Mouse (Mus musculus): ENCODE measurements around the gene Gm4792. TPM values are rescaled to one million over a fixed set of nuclear protein-coding genes. Genes with fewer than 3 reads are reported as not detected.

The Gm4792 gene
- polyA plus RNA-seq (2012; fragmentation: generic; extraction: Trizol) = not detected
- long read RNA-seq, experiment 1 = 0 reads
- long read RNA-seq, experiment 2 = 0 reads

DNA sequence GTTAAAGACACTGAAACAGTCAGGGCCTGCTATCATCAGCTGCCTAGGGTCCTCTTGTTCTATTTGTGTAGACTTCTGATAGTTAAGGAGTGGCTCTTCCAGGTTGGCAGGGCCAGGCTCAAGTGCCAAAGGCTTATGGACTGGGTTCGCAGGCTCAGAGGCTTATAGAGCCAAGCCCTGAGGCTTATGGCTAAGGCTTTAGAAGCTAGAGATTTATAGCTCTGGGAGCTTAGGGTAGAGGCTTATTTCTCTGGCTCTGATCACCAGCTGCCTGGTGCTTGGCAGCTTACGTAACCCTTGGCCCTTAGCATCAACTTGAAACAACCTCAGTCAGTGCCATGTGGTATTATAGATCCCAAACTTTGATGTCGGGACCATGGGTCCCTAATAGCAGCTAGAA, at the start of gene Gm4792:
Gene Gm4792 (minus strand): TSS at position 233 of the 400 bp plus-strand sequence.
- no peaks in the 10 kb centered on the region for H3K36me3 ChIP-seq (ENCODE audit: control insufficient read depth, insufficient read depth)
- no peak within 1 kb of the TSS for H3K4me3 ChIP-seq (ENCODE audit: insufficient read depth, poor library complexity, severe bottlenecking)
- H3K27me3 ChIP-seq (ENCODE audit: control insufficient read depth, insufficient read depth, insufficient read length) = peaks cover 39% of the 10 kb centered on the region
- TF ChIP-seq MAX (IDR thresholded peaks at IDR 0.05) (no peak), USF1 (IDR thresholded peaks at IDR 0.05; ENCODE audit: low read depth) (no peak), MYOD1 (IDR thresholded peaks at IDR 0.05; ENCODE audit: control insufficient read depth, insufficient read length, low read depth) (no peak), MYOG (IDR thresholded peaks at IDR 0.05; ENCODE audit: control insufficient read depth, extremely low read depth, insufficient read length) (no peak), FOSL1 (IDR thresholded peaks at IDR 0.05; ENCODE audit: insufficient read depth, low read length, poor library complexity, severe bottlenecking) (no peak)
- no peaks in the 10 kb centered on the region for H3K79me2 ChIP-seq (ENCODE audit: control insufficient read depth, insufficient read depth)
- no peaks in the 10 kb centered on the region for H3K79me3 ChIP-seq (ENCODE audit: low read depth)
- H3ac ChIP-seq (ENCODE audit: control insufficient read depth, insufficient read length, low read depth) = no peak within 1 kb of the TSS

DNA sequence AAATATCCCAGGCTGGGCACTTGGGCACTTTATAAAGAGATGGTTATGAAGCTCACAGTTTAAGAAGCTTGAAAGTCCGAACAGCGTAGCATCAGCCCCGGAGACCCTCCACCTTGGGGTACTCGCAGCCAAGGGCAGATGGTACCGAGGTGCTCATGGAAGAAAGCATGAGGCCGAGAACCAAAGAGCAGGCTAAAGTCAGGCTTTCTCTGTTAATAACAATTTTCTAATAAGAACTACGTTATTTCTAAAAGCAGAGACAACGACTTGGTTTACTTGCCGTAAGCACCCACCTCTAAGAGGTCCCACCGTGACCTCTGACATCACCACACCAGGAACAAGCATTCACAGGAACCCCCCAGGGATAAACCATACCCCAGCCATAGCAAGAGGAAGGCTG, 49.5 kb upstream of the Gm4792 start:
- TF ChIP-seq MYOG (IDR thresholded peaks at IDR 0.05; ENCODE audit: control insufficient read depth, extremely low read depth, insufficient read length) = no peak
- no peak for TF ChIP-seq MAX (IDR thresholded peaks at IDR 0.05)
- TF ChIP-seq FOSL1 (IDR thresholded peaks at IDR 0.05; ENCODE audit: insufficient read depth, low read length, poor library complexity, severe bottlenecking) = no peak
- no peak for TF ChIP-seq CTCF (IDR thresholded peaks at IDR 0.05; ENCODE audit: control insufficient read depth, insufficient read depth, insufficient read length)
- no peak for TF ChIP-seq MYOD1 (IDR thresholded peaks at IDR 0.05; ENCODE audit: control insufficient read depth, insufficient read length, low read depth)
- TF ChIP-seq USF1 (IDR thresholded peaks at IDR 0.05; ENCODE audit: low read depth) = no peak
- TF ChIP-seq CEBPB (IDR thresholded peaks at IDR 0.05; ENCODE audit: low read depth) = no peak
- Histone ChIP-seq H3K79me3 (ENCODE audit: low read depth) (no peaks in the 10 kb centered on the region), H3K4me3 (ENCODE audit: insufficient read depth, poor library complexity, severe bottlenecking) (no peak overlapping the region), H3K27me3 (ENCODE audit: control insufficient read depth, insufficient read depth, insufficient read length) (peaks cover 7% of the 10 kb centered on the region), H3K36me3 (ENCODE audit: control insufficient read depth, insufficient read depth) (no peaks in the 10 kb centered on the region), H3ac (ENCODE audit: control insufficient read depth, insufficient read length, low read depth) (no peak overlapping the region), H3K79me2 (ENCODE audit: control insufficient read depth, insufficient read depth) (no peaks in the 10 kb centered on the region)

DNA sequence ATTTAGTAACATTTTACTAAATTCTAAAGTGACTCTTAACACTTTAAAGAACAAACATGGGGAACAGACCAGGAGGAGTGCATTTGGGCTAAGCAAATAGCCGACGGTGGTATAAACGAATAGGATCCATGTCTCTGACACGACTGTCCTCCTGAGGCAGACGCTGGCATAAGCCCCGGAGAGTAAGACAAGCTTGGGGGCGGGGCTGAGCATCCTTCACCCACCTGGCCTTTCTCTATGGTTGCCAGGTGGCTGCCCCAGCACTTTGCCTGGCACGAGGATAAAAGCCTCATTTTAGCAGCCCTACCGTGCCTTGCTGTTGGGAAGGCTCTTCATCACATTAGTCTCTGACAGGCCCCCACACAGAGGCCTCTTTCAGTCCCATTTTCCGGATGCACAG, 48.8 kb upstream of the Gm4792 start:
- Histone ChIP-seq H3ac (ENCODE audit: control insufficient read depth, insufficient read length, low read depth) (no peak overlapping the region), H3K36me3 (ENCODE audit: control insufficient read depth, insufficient read depth) (no peaks in the 10 kb centered on the region), H3K27me3 (ENCODE audit: control insufficient read depth, insufficient read depth, insufficient read length) (peaks cover 3% of the 10 kb centered on the region), H3K79me2 (ENCODE audit: control insufficient read depth, insufficient read depth) (no peaks in the 10 kb centered on the region), H3K4me3 (ENCODE audit: insufficient read depth, poor library complexity, severe bottlenecking) (no peak overlapping the region), H3K79me3 (ENCODE audit: low read depth) (no peaks in the 10 kb centered on the region)
- no peak for TF ChIP-seq MAX (IDR thresholded peaks at IDR 0.05)
- TF ChIP-seq MYOG (IDR thresholded peaks at IDR 0.05; ENCODE audit: control insufficient read depth, extremely low read depth, insufficient read length) = no peak
- no peak for TF ChIP-seq CTCF (IDR thresholded peaks at IDR 0.05; ENCODE audit: control insufficient read depth, insufficient read depth, insufficient read length)
- no peak for TF ChIP-seq USF1 (IDR thresholded peaks at IDR 0.05; ENCODE audit: low read depth)
- no peak for TF ChIP-seq FOSL1 (IDR thresholded peaks at IDR 0.05; ENCODE audit: insufficient read depth, low read length, poor library complexity, severe bottlenecking)
- no peak for TF ChIP-seq MYOD1 (IDR thresholded peaks at IDR 0.05; ENCODE audit: control insufficient read depth, insufficient read length, low read depth)
- TF ChIP-seq CEBPB (IDR thresholded peaks at IDR 0.05; ENCODE audit: low read depth) = no peak

DNA sequence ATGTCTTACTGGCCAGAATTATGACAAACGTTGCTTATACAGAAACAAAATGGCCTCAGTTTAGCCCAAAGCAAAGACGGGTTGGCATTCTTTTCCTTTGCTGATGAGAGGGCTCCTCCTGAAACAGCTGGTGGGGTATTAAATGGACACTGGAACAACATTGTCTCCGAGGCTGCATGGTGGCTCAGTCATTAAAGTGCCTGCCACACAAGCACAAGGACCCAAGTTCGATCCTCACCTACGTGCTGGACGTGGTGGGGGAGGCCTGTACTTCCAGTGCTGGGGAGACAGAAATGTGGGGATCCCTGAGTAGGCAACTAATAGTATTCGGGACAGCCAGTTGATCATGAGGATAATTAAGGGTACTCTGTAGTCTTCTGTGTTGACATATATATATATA, 48.1 kb upstream of the Gm4792 start:
- Histone ChIP-seq H3K27me3 (ENCODE audit: control insufficient read depth, insufficient read depth, insufficient read length) (peaks cover 3% of the 10 kb centered on the region), H3K79me2 (ENCODE audit: control insufficient read depth, insufficient read depth) (no peaks in the 10 kb centered on the region), H3K4me3 (ENCODE audit: insufficient read depth, poor library complexity, severe bottlenecking) (no peak overlapping the region), H3K79me3 (ENCODE audit: low read depth) (no peaks in the 10 kb centered on the region), H3ac (ENCODE audit: control insufficient read depth, insufficient read length, low read depth) (no peak overlapping the region), H3K36me3 (ENCODE audit: control insufficient read depth, insufficient read depth) (no peaks in the 10 kb centered on the region)
- TF ChIP-seq USF1 (IDR thresholded peaks at IDR 0.05; ENCODE audit: low read depth) (no peak), MYOD1 (IDR thresholded peaks at IDR 0.05; ENCODE audit: control insufficient read depth, insufficient read length, low read depth) (no peak), CTCF (IDR thresholded peaks at IDR 0.05; ENCODE audit: control insufficient read depth, insufficient read depth, insufficient read length) (no peak), CEBPB (IDR thresholded peaks at IDR 0.05; ENCODE audit: low read depth) (no peak), MYOG (IDR thresholded peaks at IDR 0.05; ENCODE audit: control insufficient read depth, extremely low read depth, insufficient read length) (no peak), FOSL1 (IDR thresholded peaks at IDR 0.05; ENCODE audit: insufficient read depth, low read length, poor library complexity, severe bottlenecking) (no peak), MAX (IDR thresholded peaks at IDR 0.05) (no peak)

DNA sequence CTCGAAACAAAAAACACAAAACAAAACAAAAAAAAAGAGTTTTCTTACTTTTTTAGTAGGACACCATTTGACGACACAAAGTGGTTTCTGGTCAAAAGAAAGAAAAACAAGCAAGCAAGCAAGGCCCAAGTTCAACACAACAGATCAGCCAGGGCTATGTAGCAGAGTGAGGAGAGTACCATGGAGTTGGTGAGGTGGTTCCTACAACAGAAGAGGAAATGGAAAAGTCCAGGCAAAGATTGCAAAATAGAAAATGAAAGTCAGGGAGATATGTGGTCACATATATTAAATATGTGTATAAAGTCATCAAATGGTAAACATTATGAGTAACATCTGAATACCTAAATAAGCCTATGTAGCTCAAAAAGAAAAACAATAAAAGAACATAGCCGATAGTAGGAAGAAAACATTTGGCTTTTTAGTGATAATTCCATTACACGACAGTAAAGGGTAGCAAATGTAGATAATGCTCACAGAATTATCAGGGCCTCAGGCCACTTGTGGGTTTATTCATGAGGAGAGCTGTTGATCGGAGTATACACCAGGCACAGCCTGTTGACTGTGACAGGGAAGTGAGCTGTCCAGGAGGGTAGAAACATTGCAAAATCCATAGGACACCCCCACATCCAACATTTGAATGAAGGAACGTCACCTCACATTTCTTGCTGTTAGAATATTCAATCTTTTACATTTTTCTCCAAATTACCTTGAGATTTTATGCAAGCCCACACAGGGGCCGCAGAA, 47.2 kb upstream of the Gm4792 start:
- TF ChIP-seq CTCF (IDR thresholded peaks at IDR 0.05; ENCODE audit: control insufficient read depth, insufficient read depth, insufficient read length) (no peak), MAX (IDR thresholded peaks at IDR 0.05) (no peak), MYOG (IDR thresholded peaks at IDR 0.05; ENCODE audit: control insufficient read depth, extremely low read depth, insufficient read length) (no peak), CEBPB (IDR thresholded peaks at IDR 0.05; ENCODE audit: low read depth) (no peak)
- H3K27me3 ChIP-seq (ENCODE audit: control insufficient read depth, insufficient read depth, insufficient read length) = no peaks in the 10 kb centered on the region
- H3K79me3 ChIP-seq (ENCODE audit: low read depth) = no peaks in the 10 kb centered on the region
- no peak overlapping the region for H3K4me3 ChIP-seq (ENCODE audit: insufficient read depth, poor library complexity, severe bottlenecking)
- no peaks in the 10 kb centered on the region for H3K79me2 ChIP-seq (ENCODE audit: control insufficient read depth, insufficient read depth)
- H3ac ChIP-seq (ENCODE audit: control insufficient read depth, insufficient read length, low read depth) = no peak overlapping the region
- H3K36me3 ChIP-seq (ENCODE audit: control insufficient read depth, insufficient read depth) = no peaks in the 10 kb centered on the region
